ENCODE assay signal across 9 mouse cellular contexts in genomic region chr5:52023212-52023611, GRCm38 (mm10).
DNase-seq lines count a peak whose midpoint lies in the region; ATAC-seq lines count a peak whose summit lies in the region.
"Had no signal": no experiment of that assay in that cellular context is flagged by ENCODE, and none has a peak within 500 bp of the region (broad histone marks: within the 10 kb centered on the region; RNA-seq: fewer than 3 reads in every experiment).

No protein-coding gene starts in this region.

- H3K4me1 ChIP-seq in heart, embryonic 15.5 days (replicated peaks) = peaks cover 12% of the 10 kb centered on the region
- H3K4me1 ChIP-seq: limb, embryonic 12.5 days had no signal

- no peaks in the 10 kb centered on the region for H3K27me3 ChIP-seq in heart, embryonic 15.5 days
- H3K27me3 ChIP-seq: limb, embryonic 12.5 days had no signal

- peak overlapping the region; percentile 37; the same call in 1 of the 2 replicates for H3K27ac ChIP-seq in heart, embryonic 15.5 days
- H3K27ac ChIP-seq: limb, embryonic 12.5 days had no signal

- no peak overlapping the region for H3K4me2 ChIP-seq in heart, embryonic 15.5 days
- H3K4me2 ChIP-seq: limb, embryonic 12.5 days had no signal

- 53% methylated on average over 9 of the region's 9 CpGs for WGBS in heart, embryonic 15.5 days

- H3K9me3 ChIP-seq in heart, embryonic 15.5 days (replicated peaks) = no peaks in the 10 kb centered on the region
- H3K9me3 ChIP-seq: limb, embryonic 12.5 days had no signal

- ATAC-seq in heart, embryonic 15.5 days (replicated peaks; ENCODE audit: insufficient number of reproducible peaks, insufficient read depth, low FRiP score, low read depth) = no peak
- ATAC-seq in activated CD4-positive, CD25-positive, alpha-beta regulatory T cell, adult 4 months = no peak

- peak; percentile 24 for DNase-seq in adrenal gland, postnatal 14 days
- DNase-seq in adrenal gland, adult 8-10 months = no peak
- peak; percentile 51 for DNase-seq in cerebellum, adult 11 months
- peak; percentile 78 to 87 for DNase-seq in left cerebral cortex, adult 9 months (ENCODE audit: low spot score in 2 of 2)
- DNase-seq in spleen, postnatal 10 days (ENCODE audit: low spot score in 2 of 2) = no peak
- no peak for DNase-seq in ovary, postnatal 10 days (ENCODE audit: low spot score)

- H3K9ac ChIP-seq in heart, embryonic 15.5 days = no peak overlapping the region
- H3K9ac ChIP-seq: limb, embryonic 12.5 days had no signal

- H3K4me3 ChIP-seq in heart, embryonic 15.5 days = no peak overlapping the region
- H3K4me3 ChIP-seq: limb, embryonic 12.5 days had no signal

- no peaks in the 10 kb centered on the region for H3K36me3 ChIP-seq in heart, embryonic 15.5 days
- H3K36me3 ChIP-seq: limb, embryonic 12.5 days had no signal

Comparison
In these comparisons a context has a peak if more than half of its experiments do, and no peak if none do; other contexts are left out.
1. DNase-seq: peak in adrenal gland, postnatal 14 days (single experiment), cerebellum, adult 11 months (single experiment) and left cerebral cortex, adult 9 months (2 of 2); none in adrenal gland, adult 8-10 months (single experiment), spleen, postnatal 10 days (0 of 2) and ovary, postnatal 10 days (single experiment).